Mouse (Mus musculus) midbrain, embryonic 16.5 days (tissue): ENCODE results near the gene Gm11983. TPM values are rescaled to one million over a fixed set of nuclear protein-coding genes. Genes with fewer than 3 reads are reported as not detected.
"Not testable (repeated sequence)": the region's sequence is repeated elsewhere in the genome, so short reads cannot be mapped to it uniquely, and the experiment has no call there.

ENCODE experiments used
- ATAC-seq: fragments of 200-750 bp; cut with Nextera tagmentation; 2 replicates; pipeline ENCODE4 v1.8.0; 2017; ENCODE audit warnings: moderate TSS enrichment
- H3K27ac ChIP-seq: fragments of 300-500 bp; sonication (generic); 2 replicates; pipeline ENCODE4 v1.5.1; 2014; ENCODE audit warnings: mild to moderate bottlenecking, low read length, mixed read lengths
- H3K27me3 ChIP-seq: fragments of 300-500 bp; sonication (generic); 2 replicates; pipeline ENCODE4 v1.6.1; 2014; ENCODE audit warnings: low read depth, low read length, mixed read lengths; ENCODE audit not compliant: control insufficient read depth, insufficient read depth
- H3K36me3 ChIP-seq: fragments of 300-500 bp; sonication (generic); 2 replicates; pipeline ENCODE4 v1.6.1; 2014; ENCODE audit warnings: mild to moderate bottlenecking, low read length, moderate library complexity, mixed read lengths; ENCODE audit not compliant: control insufficient read depth, insufficient read depth
- H3K4me1 ChIP-seq: fragments of 300-500 bp; sonication (generic); 2 replicates; pipeline ENCODE4 v1.6.1; 2014; ENCODE audit warnings: mild to moderate bottlenecking, low read length, mixed read lengths; ENCODE audit not compliant: control insufficient read depth, insufficient read depth
- H3K4me2 ChIP-seq: fragments of 300-500 bp; sonication (generic); 2 replicates; pipeline ENCODE4 v1.6.1; 2014; ENCODE audit warnings: mild to moderate bottlenecking, low read length, mixed read lengths
- H3K4me3 ChIP-seq: fragments of 300-500 bp; sonication (generic); 2 replicates; pipeline ENCODE4 v1.5.1; 2014; ENCODE audit warnings: low read depth, mild to moderate bottlenecking, low read length, moderate library complexity, mixed read lengths
- H3K9ac ChIP-seq: fragments of 300-500 bp; sonication (generic); 2 replicates; pipeline ENCODE4 v1.6.1; 2014; ENCODE audit warnings: low read depth, low read length, mixed read lengths
- H3K9me3 ChIP-seq: fragments of 300-500 bp; sonication (generic); replicated peaks from 2 replicates; pipeline ENCODE4 v1.6.1; 2014; ENCODE audit warnings: mild to moderate bottlenecking, low read length, mixed read lengths; ENCODE audit not compliant: control insufficient read depth, poor library complexity, severe bottlenecking
- WGBS: fragments of 180-500 bp; shearing (Covaris S2); extraction: QIAGEN DNeasy Blood & Tissue Kit; methylation state at CpG from one replicate; pipeline ENCODE4 v1.1.7; 2014; 5-methylcytosine and 5-hydroxymethylcytosine counted together
- polyA plus RNA-seq: library from polyadenylated mRNA; unstranded; fragments of >200 nt; fragmentation: Nextera tagmentation; extraction: Ambion mirVana; gene quantifications from 2 replicates; pipeline ENCODE4 v1.2.1, GENCODE M21; 2015

Gm11983 gene
- polyA plus RNA-seq, 1 experiment from 2014 or later, result not detected

GRCm38 (mm10) chr11:6823176-6823575, 14.3 kb downstream of the Gm11983 start:
- no peak overlapping the region for H3K27ac ChIP-seq
- no peaks in the 10 kb centered on the region for H3K27me3 ChIP-seq
- no peak overlapping the region for H3K9ac ChIP-seq
- 97% methylated on average over 2 of the region's 2 CpGs for WGBS
- H3K36me3 ChIP-seq, result no peaks in the 10 kb centered on the region
- ATAC-seq, result no peak
- H3K9me3 ChIP-seq, result no peaks in the 10 kb centered on the region
- H3K4me1 ChIP-seq, result no peaks in the 10 kb centered on the region
- H3K4me2 ChIP-seq, result no peak overlapping the region
- H3K4me3 ChIP-seq, result no peak overlapping the region

GRCm38 (mm10) chr11:6814486-6814885, 23.0 kb downstream of the Gm11983 start:
- Histone ChIP-seq H3K9ac (no peak overlapping the region), H3K4me2 (no peak overlapping the region), H3K27me3 (no peaks in the 10 kb centered on the region), H3K4me3 (no peak overlapping the region), H3K36me3 (no peaks in the 10 kb centered on the region), H3K9me3 (peaks cover 4% of the 10 kb centered on the region; the same call in 1 of the 2 replicates), H3K27ac (no peak overlapping the region), H3K4me1 (no peaks in the 10 kb centered on the region)
- WGBS, result 92% methylated on average over 4 of the region's 4 CpGs
- no peak for ATAC-seq

- H3K36me3 ChIP-seq, H3K27ac ChIP-seq, H3K9ac ChIP-seq, ATAC-seq, H3K27me3 ChIP-seq, H3K9me3 ChIP-seq, H3K4me3 ChIP-seq, H3K4me1 ChIP-seq, H3K4me2 ChIP-seq: not testable (repeated sequence)
Observed at GRCm38 (mm10) chr11:6802879-6803278, 34.6 kb downstream of the Gm11983 start.

GRCm38 (mm10) chr11:6790690-6791089, 46.8 kb downstream of the Gm11983 start:
- WGBS, result 93% methylated on average over 3 of the region's 3 CpGs
- Histone ChIP-seq H3K27me3 (no peaks in the 10 kb centered on the region), H3K4me2 (no peak overlapping the region), H3K9ac (no peak overlapping the region), H3K4me1 (no peaks in the 10 kb centered on the region), H3K9me3 (0 out of 2 replicates have a peak, but pooled peaks cover 2% of the 10 kb centered on the region), H3K4me3 (no peak overlapping the region), H3K27ac (no peak overlapping the region), H3K36me3 (no peaks in the 10 kb centered on the region)
- no peak for ATAC-seq

Other genes with a start within 250 kb of the Gm11983 start
- gene Nacad, start 231.6 kb downstream of the Gm11983 start, polyA plus RNA-seq, result 85.0 and 89.0 TPM in 2 replicates
- 29.0 and 29.1 TPM in 2 replicates for gene Tbrg4, start 211.6 kb downstream of the Gm11983 start, polyA plus RNA-seq
- not detected in 2 replicates for gene Wap, start 199.0 kb downstream of the Gm11983 start, polyA plus RNA-seq
- 12.3 and 13.1 TPM in 2 replicates for gene Ramp3, start 179.1 kb downstream of the Gm11983 start, polyA plus RNA-seq
- 9.9 and 10.9 TPM in 2 replicates for gene Adcy1, start 225.8 kb upstream of the Gm11983 start, polyA plus RNA-seq